Mouse (Mus musculus) fibroblast of lung, adult 2 months (primary cell): Measurements from ENCODE around the gene Nfib.

Experiments
- DNase-seq: peaks from one replicate; pipeline ENCODE4 v3.0.0-alpha.2; 2011; ENCODE audit warnings: low read depth

Nfib gene

GRCm38 (mm10) chr4:82592086-82593030, 113.2 kb downstream of the Nfib start:
- no peak for DNase-seq

DNA sequence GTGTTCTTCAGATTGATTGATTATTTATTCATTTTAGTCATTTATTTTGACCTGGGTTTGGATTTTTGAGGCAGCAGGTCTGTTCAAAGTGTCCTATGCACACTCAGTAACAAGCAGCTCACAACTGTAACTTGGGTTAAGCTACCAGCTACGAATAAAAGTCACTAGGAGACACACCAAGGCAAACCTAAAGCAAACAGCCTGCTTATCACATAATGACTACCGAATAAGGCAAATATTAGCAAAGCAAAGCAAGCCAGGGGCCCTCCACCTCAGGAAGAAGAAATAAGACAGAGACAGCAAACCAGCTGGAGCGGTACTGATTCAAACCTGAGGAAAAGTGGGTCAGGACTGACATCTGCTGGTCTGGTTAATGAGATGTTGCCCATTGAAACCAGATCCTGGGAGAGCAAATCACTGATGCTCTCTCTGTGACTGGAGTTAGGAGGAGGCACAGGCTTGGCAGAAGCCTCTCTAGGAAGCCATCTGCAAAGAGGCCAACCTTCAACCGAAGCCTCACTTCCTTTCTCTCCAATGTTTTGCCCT, 116.1 kb downstream of the Nfib start:
- peak; percentile 30 for DNase-seq

DNA sequence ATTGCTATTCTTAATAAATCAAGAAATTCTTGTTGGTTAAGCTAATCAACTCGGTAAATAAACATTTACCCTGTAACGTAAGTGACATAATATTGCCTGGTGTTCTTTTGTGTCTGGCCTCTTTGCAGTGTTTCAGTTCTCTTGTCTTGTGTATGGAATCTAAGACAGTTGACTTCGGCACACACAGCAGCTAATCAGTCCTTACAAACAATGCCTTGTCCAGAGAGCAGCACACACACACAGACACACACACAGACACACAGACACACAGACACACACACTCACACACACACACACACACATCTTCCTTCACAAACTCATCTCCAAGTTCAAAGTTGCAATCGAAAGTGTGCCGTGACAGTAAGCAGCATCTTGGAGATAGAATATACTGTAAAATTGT, 116.8 kb downstream of the Nfib start:
- DNase-seq, result no peak

- no peak for DNase-seq
Observed at GRCm38 (mm10) chr4:82587146-82587870, 118.2 kb downstream of the Nfib start.

DNA sequence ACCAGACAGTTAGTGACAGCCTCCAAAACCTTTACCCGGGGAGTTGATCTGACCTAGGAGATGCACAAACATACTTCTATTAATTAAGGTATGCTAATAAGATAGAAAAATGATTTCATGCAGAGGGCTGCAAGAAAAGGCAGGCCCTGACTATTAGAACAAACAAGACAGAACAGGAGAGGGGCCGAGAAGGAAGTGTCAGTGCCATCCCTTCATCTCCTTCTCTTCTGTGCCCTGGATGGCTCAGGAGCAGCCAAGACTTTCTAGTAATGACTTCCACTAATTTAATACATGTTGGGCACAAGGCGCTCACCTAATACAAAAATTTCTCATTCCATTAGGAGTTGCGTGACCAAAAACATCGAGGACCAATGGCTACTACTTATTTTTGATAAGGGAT, 118.9 kb downstream of the Nfib start:
- DNase-seq, result no peak

DNA sequence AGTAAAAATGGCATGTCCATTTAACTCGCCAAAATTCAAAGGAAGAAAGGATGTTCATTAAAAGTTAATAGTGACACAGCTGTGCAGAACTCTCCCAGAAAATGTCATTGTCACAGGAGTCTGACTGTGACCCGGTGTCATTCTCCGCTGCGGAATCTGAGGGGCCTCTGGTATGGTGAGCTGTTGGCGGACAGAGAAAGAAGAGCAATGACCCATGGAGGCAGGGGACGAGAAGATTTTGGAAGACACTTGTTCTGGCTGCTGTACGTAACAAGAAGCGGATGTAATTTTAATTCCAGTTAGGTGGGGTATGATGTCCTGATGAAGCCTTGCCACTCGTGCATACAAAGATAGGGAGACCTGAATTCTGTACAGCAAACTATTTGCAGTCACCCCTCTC, 120.0 kb downstream of the Nfib start:
- DNase-seq, result no peak

DNA sequence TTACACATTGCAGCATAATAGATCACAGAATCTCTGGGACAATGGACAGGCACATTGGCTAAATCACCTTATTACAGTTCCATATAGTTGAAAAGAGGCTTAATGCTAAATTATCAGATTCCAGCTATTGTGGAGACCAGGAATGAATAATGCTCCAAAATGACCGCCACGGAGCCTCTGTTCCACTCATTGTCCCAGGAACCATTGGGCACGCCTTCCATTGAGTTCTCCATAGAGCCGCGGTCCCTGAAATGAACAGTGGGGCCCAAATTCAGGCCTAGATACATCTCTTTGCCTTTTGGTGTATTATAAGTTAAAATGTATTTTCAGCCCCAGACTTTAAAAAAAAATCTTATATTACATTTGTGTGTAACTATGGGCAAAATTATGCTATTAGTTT, 120.5 kb downstream of the Nfib start:
- DNase-seq, result no peak

DNA sequence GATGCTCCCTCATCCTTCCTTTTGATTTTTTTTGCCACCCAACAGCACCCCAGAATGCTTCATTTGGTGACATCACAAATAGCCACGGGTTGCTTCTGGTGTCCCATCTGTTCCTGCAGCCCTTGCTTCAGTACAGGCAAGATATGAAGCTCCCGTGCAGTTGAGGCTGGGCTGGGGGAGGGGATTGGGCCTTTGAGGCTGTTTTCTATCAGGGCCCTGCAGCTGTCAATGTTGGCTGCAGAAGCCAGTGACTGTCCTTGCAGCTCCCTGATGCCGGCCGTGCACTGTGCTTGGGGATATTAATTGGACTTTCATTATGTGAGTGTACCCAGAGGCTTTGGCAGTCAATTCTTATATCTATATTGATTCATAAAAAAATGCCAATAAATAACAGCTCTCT, 121.0 kb downstream of the Nfib start:
- DNase-seq, result no peak

DNA sequence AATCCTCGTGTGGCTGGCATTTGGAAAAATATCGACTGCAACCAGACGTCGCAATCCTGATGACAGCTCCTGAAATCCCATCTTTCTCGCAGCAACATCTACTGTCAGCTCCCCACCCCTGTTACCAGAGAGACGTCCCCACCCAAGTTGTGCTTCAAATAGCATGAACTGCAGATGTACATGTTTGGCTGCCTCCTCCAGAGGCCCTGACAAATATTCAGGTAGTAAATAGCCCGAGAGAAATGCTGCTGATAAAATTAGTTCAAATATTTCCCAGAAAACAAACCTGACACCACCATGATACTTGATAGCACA, 132.3 kb downstream of the Nfib start:
- no peak for DNase-seq

DNA sequence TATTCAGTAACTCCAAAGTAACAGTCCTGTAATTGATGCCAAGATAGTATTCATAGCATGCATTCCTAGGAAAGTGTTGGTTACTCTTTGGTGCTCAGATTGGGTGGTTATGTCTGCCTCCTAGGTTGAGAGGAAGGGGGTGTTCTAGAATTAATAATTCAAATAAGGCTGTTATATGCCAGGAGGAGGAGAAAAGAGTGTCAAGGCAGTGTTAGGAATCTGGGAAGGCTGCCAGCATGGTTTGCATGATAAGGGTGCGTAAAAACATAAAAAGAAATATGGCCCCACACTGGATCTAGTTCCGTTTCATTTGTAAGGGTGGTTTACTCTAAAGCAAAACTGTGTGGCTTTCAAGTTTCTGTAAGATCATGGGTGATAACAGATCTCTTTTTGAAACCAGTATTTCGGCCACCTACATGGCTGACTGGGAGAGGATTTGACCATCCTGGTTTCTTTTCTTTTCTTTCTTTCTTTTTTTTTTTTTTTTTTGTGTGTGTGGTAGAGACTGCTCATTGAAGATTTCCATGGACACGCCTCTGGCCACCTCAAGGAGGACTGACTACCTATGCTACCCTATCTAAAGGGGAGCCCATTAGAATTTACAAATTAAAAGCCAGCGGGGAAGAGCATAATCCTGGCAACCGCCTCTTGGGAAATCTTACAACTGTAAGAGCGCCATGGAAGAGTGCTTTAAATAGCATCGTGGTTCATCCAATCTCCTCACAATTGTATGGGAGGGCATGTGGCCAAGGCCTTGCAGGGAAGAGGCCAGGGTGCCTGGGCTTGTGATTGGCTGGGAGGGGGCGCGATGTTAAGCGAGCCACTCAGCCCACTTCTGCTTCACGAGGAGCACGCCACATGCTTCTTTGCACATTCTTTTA, 132.9 kb downstream of the Nfib start:
- DNase-seq, result no peak

- DNase-seq, result no peak
Observed at GRCm38 (mm10) chr4:82558816-82559215, 146.7 kb downstream of the Nfib start.

DNA sequence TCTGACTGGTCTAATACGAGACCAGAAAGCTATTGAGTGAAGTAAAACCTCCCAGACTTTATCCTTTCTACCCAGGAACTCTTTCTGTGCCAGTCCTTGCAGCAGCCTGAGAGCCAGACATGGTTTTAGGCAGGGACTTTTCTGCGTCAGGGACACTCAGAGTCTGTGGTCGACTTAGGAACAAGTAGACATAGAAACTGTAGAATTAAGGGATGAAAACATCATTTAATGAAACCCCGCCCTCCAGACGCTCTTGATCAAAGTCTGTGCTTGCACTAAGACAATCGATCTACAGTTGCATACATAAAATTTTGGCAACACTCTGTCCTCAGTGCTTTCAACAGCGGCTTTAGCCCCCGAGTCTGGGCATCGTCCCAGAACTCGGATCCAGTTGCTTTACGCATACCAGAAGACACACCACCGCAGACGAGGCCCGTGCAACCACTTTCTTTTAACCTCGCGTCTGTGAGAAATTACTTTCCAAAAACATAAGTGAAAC, 149.8 kb downstream of the Nfib start:
- peak; percentile 76 for DNase-seq

- DNase-seq, result no peak
Observed at GRCm38 (mm10) chr4:82553658-82554057, 151.9 kb downstream of the Nfib start.

DNA sequence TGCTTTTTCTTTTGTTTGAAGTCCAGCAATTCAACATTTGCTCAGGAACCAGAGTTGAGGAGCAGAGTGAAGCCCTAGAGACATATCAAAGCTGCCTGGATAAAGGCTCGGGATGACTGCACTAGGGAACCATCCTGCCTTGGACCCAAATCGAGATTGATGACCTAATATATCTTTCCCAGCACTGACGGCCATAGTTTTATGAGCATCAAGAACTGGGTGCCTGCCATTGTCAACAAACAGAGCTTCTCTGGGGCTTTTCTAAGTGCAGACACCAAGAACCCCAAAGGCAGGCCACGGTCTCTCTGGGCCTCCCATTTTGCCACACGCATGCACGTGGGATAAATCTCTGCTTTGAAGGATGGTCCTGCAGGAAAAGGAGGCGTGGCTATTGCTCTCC, 153.3 kb downstream of the Nfib start:
- DNase-seq, result no peak

- DNase-seq, result peak; percentile 47
Observed at GRCm38 (mm10) chr4:82549762-82550380, 155.7 kb downstream of the Nfib start.

DNA sequence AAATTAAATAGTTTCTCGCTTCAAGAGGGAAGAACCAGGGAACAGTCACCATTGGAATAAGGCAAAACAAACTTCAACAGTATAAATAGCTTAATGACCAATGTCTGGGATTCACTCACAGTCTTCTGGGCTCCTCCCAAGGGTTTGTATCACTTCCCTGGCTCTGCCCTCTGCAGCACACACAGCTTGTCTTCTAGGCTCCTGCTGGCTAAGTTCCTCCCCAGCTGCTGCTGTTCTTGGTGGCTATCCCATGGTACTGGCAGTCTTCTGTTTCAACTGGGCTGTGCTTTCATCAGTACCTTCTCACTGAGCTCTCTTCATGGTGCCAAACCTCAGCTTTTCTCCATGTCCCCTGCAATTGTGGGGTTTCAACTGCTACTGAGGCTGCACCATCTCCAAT, 157.3 kb downstream of the Nfib start:
- no peak for DNase-seq

DNA sequence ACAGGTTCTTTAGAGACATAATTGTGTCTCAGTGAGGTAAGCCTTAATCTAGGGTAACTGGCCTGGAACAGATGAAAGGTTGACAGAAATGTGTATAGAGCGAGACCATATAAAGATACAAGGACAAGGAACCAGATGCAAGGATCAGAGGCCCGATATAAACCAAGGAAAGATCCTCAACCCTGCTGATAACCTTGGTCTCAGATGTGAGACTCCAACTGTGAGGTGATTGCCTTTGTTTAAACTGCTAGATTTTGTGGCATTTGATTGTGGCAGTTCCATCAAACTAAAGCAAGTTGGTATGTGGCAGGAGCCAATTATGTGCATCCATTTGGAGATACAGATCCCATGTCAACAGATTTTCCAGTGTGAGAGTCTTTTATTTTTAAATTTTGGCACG, 161.6 kb downstream of the Nfib start:
- DNase-seq, result no peak

GRCm38 (mm10) chr4:82543398-82543740, 162.2 kb downstream of the Nfib start:
- DNase-seq, result no peak

DNA sequence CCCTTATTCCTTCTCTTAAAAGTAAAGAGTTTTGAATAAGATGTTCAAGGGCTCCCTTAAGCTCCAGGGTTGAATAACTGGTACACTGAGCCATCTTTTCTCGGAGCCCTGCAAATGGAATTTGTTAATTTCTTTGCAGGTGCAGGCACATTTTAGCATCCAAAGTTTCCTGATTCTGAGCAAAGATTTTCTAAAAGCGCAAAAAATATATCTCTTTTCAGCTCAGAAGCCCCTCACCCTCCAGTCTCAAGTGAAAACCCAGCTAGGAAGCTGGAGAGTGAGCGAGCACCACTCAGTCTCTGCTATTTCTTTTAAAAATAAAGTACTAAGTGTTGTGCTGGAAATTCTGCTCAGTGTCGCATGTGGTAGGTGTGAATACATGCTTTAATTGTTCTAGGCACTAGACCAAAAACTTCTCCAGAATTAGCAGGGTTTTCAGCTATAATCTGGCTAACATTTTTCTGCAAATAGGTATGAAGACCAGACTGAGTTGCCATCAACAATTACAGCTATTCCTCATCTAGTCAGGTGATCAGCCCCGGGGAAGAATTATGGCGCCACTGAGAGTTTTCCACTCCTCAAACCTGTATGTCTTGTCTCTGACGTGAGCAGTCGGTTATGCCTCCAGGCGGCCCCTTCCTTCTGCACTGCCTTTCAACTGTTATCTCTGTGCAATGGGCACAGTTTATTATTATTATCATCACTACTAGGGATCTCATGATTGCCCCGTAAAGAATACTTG, 162.7 kb downstream of the Nfib start:
- DNase-seq, result no peak

DNA sequence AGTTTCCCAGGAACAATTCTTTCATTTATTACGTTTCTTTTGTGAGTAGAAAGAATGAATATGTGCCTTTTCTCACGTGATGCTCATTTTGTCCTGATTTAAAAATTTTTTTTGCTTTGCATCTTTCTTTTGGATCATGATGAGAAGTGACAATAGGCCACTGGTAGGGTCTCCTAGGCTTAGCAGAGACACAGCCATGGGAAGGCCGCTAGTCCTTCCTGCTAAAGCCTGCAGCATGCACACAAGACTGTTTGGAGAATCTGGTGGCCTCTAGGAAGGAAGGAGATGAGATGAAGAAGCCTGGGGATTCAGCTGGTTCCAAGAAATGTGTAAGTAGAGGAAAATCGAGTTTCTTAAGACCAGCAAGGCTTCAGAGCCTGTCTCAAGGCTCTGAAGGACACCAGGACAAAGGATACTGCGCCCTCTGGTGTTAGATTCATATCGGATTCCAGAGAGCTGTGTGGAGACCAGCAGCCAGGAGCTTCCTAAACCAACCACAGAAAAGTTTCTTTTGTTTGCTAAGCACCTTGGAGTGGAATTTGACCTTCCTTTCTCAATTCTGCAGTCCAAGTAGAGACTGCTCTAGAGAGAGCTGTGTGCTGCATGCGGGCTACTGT, 163.5 kb downstream of the Nfib start:
- peak; percentile 51 for DNase-seq
